Mouse (Mus musculus) CH12.LX (cell line): ENCODE data around the gene Otos. TPM values are rescaled to one million over a fixed set of nuclear protein-coding genes. Genes with fewer than 3 reads are reported as not detected.

ENCODE experiments used
- DNase-seq: peaks from one replicate; pipeline ENCODE4 v3.0.0-alpha.2; 2013; ENCODE audit errors: extremely low read depth
- H3K27ac ChIP-seq: 2 replicates; pipeline ENCODE4 v1.5.1; 2012; ENCODE audit warnings: low read depth, mild to moderate bottlenecking, control low read depth, moderate library complexity; ENCODE audit not compliant: insufficient read depth
- H3K27me3 ChIP-seq: replicated peaks from 2 replicates; pipeline ENCODE3; 2012; ENCODE audit warnings: inconsistent platforms
- H3K36me3 ChIP-seq, 2 experiments: replicated peaks in 1 of 2; 2 replicates each; pipeline versions ENCODE3 to v1.6.1; 2012; ENCODE audit warnings: inconsistent platforms in 1 of 2, low read length in 1 of 2, mild to moderate bottlenecking in 1 of 2, mixed read lengths in 1 of 2, moderate library complexity in 1 of 2; ENCODE audit not compliant: control insufficient read depth in 1 of 2, insufficient read depth in 1 of 2
- H3K4me1 ChIP-seq, 2 experiments: 2 replicates each; pipeline ENCODE4 v1.6.1; 2012; ENCODE audit warnings: inconsistent platforms in 1 of 2, moderate library complexity in 1 of 2; ENCODE audit not compliant: insufficient read depth in 2 of 2, control insufficient read depth in 1 of 2
- H3K4me2 ChIP-seq: 2 replicates; pipeline ENCODE4 v1.6.1; 2012; ENCODE audit warnings: low read depth, mild to moderate bottlenecking, control low read depth; ENCODE audit not compliant: poor library complexity, insufficient read depth, severe bottlenecking
- H3K4me3 ChIP-seq, 3 experiments: fragments of 150-350 bp in 1 of 3; sonication (generic) in 1 of 3; replicated peaks in 1 of 3; 2 replicates each; pipeline versions ENCODE3 to v1.5.1; 2011 to 2012; ENCODE audit warnings: low read depth in 2 of 3, low read length in 2 of 3, mild to moderate bottlenecking in 2 of 3, moderate library complexity in 2 of 3, control low read depth in 1 of 3, improper control_type of control experiment in 1 of 3, inconsistent platforms in 1 of 3, mixed read lengths in 1 of 3; ENCODE audit not compliant: poor library complexity in 1 of 3
- H3K79me2 ChIP-seq: replicated peaks from 2 replicates; pipeline ENCODE4 v1.6.1; 2012; ENCODE audit warnings: mild to moderate bottlenecking, moderate library complexity; ENCODE audit not compliant: control insufficient read depth, poor library complexity, insufficient read depth, severe bottlenecking; ENCODE audit errors: extremely low read depth
- H3K9ac ChIP-seq: 2 replicates; pipeline ENCODE4 v1.6.1; 2012; ENCODE audit warnings: low read depth, mild to moderate bottlenecking, control low read depth, moderate library complexity; ENCODE audit not compliant: insufficient read depth
- H3K9me3 ChIP-seq: replicated peaks from 2 replicates; pipeline ENCODE3; 2012; ENCODE audit warnings: low read length, inconsistent platforms, mixed read lengths
- BHLHE40 ChIP-seq: IDR thresholded peaks from 2 replicates; pipeline ENCODE4 v1.6.1; 2011; ENCODE audit warnings: mild to moderate bottlenecking, low read depth, low read length, improper control_type of control experiment
- CHD2 ChIP-seq: IDR thresholded peaks from 2 replicates; pipeline ENCODE4 v1.6.1; 2011; ENCODE audit warnings: low read length, improper control_type of control experiment
- ELF1 ChIP-seq: IDR thresholded peaks from 2 replicates; pipeline ENCODE4 v1.6.1; 2014; ENCODE audit warnings: low read depth, mild to moderate bottlenecking, inconsistent platforms, low read length, improper control_type of control experiment
- EP300 ChIP-seq: IDR thresholded peaks from 2 replicates; pipeline ENCODE4 v1.6.1; 2011; ENCODE audit warnings: low read length, improper control_type of control experiment
- HCFC1 ChIP-seq: IDR thresholded peaks from 2 replicates; pipeline ENCODE4 v1.6.1; 2012; ENCODE audit warnings: low read depth, mild to moderate bottlenecking, inconsistent platforms, low read length, improper control_type of control experiment
- IRF4 ChIP-seq: IDR thresholded peaks from 2 replicates; pipeline ENCODE4 v1.6.1; 2014; ENCODE audit warnings: low read depth, mild to moderate bottlenecking, inconsistent platforms, low read length, improper control_type of control experiment
- JUN ChIP-seq: IDR thresholded peaks from 2 replicates; pipeline ENCODE4 v1.6.1; 2011; ENCODE audit warnings: low read depth, mild to moderate bottlenecking, low read length, improper control_type of control experiment, moderate library complexity; ENCODE audit not compliant: insufficient read depth
- MAFK ChIP-seq: IDR thresholded peaks from 2 replicates; pipeline ENCODE4 v1.6.1; 2011; ENCODE audit warnings: low read length, improper control_type of control experiment; ENCODE audit not compliant: insufficient replicate concordance
- MAX ChIP-seq: IDR thresholded peaks from 2 replicates; pipeline ENCODE4 v1.6.1; 2011; ENCODE audit warnings: low read length, improper control_type of control experiment
- MEF2A ChIP-seq: IDR thresholded peaks from 2 replicates; pipeline ENCODE4 v1.6.1; 2014; ENCODE audit warnings: low read depth, mild to moderate bottlenecking, inconsistent platforms, low read length, improper control_type of control experiment, borderline replicate concordance
- MYC ChIP-seq: IDR thresholded peaks from 2 replicates; pipeline ENCODE4 v1.6.1; 2011; ENCODE audit warnings: low read depth, mild to moderate bottlenecking, improper control_type of control experiment, low read length
- NRF1 ChIP-seq: IDR thresholded peaks from 2 replicates; pipeline ENCODE4 v1.6.1; 2014; ENCODE audit warnings: low read depth, mild to moderate bottlenecking, inconsistent platforms, low read length, improper control_type of control experiment, moderate library complexity
- POLR2AphosphoS2 ChIP-seq: IDR thresholded peaks from 2 replicates; pipeline ENCODE4 v1.6.1; 2011; ENCODE audit warnings: low read depth, low read length, improper control_type of control experiment
- UBTF ChIP-seq: IDR thresholded peaks from 2 replicates; pipeline ENCODE4 v1.6.1; 2012; ENCODE audit warnings: low read depth, mild to moderate bottlenecking, inconsistent platforms, low read length, improper control_type of control experiment, moderate library complexity
- ZKSCAN1 ChIP-seq: IDR thresholded peaks from 2 replicates; pipeline ENCODE4 v1.6.1; 2012; ENCODE audit warnings: low read depth, inconsistent platforms, low read length, improper control_type of control experiment, borderline replicate concordance
- dilution Hi-C: fragments of 300-500 bp; cut with MboI; formaldehyde crosslinking; loops from 2 replicates; pipeline ENCODE4 v1.14.3; 2020; ENCODE audit warnings: low sequenced_read_pairs; ENCODE audit not compliant: extremely low pct_unique_long_range_greater_than_20kb, extremely low pct_ligation_motif_present
- in situ Hi-C: fragments of 300-500 bp; cut with MboI; formaldehyde crosslinking; loops from 3 replicates; pipeline ENCODE4 v1.14.3; 2019; ENCODE audit warnings: low sequenced_read_pairs, low pct_ligation_motif_present, low pct_unique_long_range_greater_than_20kb, mixed read lengths
- polyA plus RNA-seq: library from polyadenylated mRNA; unstranded; fragments of >175 nt; gene quantifications from 2 replicates; pipeline ENCODE4 v1.2.1, GENCODE M21; 2012; ENCODE audit warnings: low read depth; ENCODE audit not compliant: insufficient read length
- total RNA-seq, 2 experiments: library from RNA; depleted of rRNA; stranded (reverse); fragments of 300-350 nt in 1 of 2; fragments of >200 nt in 1 of 2; gene quantifications; 2 replicates each; pipeline ENCODE4 v1.2.3; 2012 to 2014

Gene Otos
- total and polyA plus RNA-seq, 3 experiments, result 0.24 TPM; not detected in 2

DNA sequence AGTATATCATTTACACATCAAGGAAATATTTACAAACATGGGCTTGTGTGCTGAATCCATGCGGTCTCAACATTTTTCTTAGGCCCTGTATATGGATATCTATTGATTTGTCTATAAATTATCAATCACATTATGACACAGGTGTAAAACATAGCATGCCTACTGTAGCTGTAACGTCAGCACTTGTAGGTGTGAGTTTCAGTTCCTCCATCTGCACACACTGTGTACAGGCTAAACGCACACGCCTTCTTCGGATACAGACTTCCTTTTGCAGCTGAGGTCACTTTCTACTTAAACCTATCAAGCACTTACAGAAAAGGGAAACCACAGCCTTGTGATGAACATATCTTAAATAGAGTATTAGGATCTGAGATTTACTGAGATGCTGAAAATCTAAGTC is 30.1 kb upstream of the Otos start:
- in situ Hi-C loops (no loop called here), dilution Hi-C loops (no loop called here)
- Histone ChIP-seq H3K4me1 (peaks cover 0 to 7% of the 10 kb centered on the region in 2 experiments; a peak in 2 of 4 replicates), H3K4me2 (no peak overlapping the region), H3K9ac (no peak overlapping the region), H3K36me3 (no peaks in the 10 kb centered on the region), H3K27ac (no peak overlapping the region), H3K27me3 (peaks cover 77% of the 10 kb centered on the region)
- TF ChIP-seq BHLHE40 (0 out of 2 replicates have a peak, but pooled peaks have one; percentile 33), CHD2 (no peak), IRF4 (peak; percentile 74), UBTF (no peak), MYC (no peak)
- TF ChIP-seq, all 38 proteins: peak for 2
- no peaks in the 10 kb centered on the region for H3K9me3 ChIP-seq
- peak; percentile 15 for DNase-seq
- H3K4me3 ChIP-seq, result no peak overlapping the region
- H3K79me2 ChIP-seq, result no peaks in the 10 kb centered on the region

DNA sequence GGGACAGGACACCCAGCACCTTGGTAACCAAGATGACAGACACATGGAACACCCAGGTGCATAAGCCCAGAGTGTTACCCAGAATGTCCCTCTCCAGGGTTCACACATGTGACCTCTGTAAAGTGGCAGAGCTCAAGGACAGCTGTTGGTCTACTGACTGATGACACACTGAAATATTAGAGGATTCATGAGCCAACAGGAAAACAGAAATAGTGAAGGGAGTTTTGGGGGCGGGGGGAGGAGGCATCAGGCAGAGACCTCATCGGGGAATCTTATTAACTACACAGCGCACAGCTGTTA is 28.0 kb upstream of the Otos start:
- dilution Hi-C loops, result no loop called here

DNA sequence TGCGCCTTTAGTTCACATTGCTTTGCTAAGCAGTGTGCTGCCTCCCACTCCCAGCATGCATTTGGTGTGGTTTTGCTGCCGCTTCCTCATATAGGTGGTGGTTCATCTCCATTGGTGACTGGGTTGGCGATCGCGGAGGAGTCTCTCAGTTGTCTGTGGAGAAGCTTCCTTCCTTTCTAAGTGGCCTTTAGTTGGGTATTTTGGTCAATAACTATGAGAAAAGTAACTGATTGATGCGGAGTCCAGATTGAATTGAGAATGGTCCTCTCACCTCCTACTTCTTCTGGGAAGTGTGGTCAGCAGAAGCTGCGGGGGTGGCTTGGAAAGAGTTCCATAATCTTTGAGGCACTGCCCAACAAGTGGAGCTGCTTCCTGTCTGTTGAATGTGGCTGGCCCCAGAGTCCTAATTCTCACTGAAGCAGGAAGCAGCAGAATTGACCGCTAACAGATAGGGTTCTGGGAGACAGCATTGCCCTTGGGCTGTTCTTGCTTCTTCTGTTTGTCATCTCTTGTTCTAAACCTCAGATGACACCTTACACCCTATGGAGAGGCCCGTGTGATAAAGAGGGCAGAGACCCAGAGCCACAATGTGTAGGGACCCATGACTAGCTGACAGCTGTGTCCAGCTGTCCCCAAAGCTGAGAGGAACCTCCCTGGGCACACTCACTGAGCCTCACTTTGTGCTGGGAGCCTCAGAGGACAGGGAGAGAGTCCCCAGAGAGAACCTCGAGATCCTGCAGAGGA is 27.5 kb upstream of the Otos start:
- TF ChIP-seq ELF1 (0 out of 2 replicates have a peak, but pooled peaks have one; percentile 2), JUN (no peak)
- peaks cover 87% of the 10 kb centered on the region for H3K27me3 ChIP-seq
- no peak overlapping the region for H3K4me2 ChIP-seq
- H3K79me2 ChIP-seq, result no peaks in the 10 kb centered on the region
- no peak overlapping the region for H3K4me3 ChIP-seq
- H3K9ac ChIP-seq, result no peak overlapping the region
- H3K27ac ChIP-seq, result no peak overlapping the region
- no peaks in the 10 kb centered on the region for H3K36me3 ChIP-seq
- no peaks in the 10 kb centered on the region for H3K9me3 ChIP-seq
- dilution Hi-C loops, result no loop called here
- peaks cover 0 to 7% of the 10 kb centered on the region in 2 experiments; a peak in 2 of 4 replicates for H3K4me1 ChIP-seq
- in situ Hi-C loops, result no loop called here
- DNase-seq, result no peak

More for the DNA sequence above, 28.0 kb upstream of the Otos start:
- H3K4me3 ChIP-seq, result no peak overlapping the region
- peaks cover 0 to 7% of the 10 kb centered on the region in 2 experiments; a peak in 2 of 4 replicates for H3K4me1 ChIP-seq
- H3K27me3 ChIP-seq, result peaks cover 82% of the 10 kb centered on the region
- TF ChIP-seq MAX, result no peak
- TF ChIP-seq EP300, result no peak
- no peak for TF ChIP-seq MAFK
- TF ChIP-seq POLR2AphosphoS2, result no peak
- no peak for TF ChIP-seq MEF2A
- TF ChIP-seq ZKSCAN1, result no peak
- no peak for TF ChIP-seq NRF1
- no peak for TF ChIP-seq HCFC1
- DNase-seq, result no peak
- no peaks in the 10 kb centered on the region for H3K36me3 ChIP-seq
- H3K4me2 ChIP-seq, result no peak overlapping the region
- H3K79me2 ChIP-seq, result no peaks in the 10 kb centered on the region
- no peak overlapping the region for H3K27ac ChIP-seq
- H3K9me3 ChIP-seq, result no peaks in the 10 kb centered on the region
- in situ Hi-C loops, result no loop called here
- H3K9ac ChIP-seq, result no peak overlapping the region
